Mouse (Mus musculus) C2C12 (cell line): Measurements from ENCODE around the gene Mitf.

Experiments
- CEBPB ChIP-seq: IDR thresholded peaks from one replicate; pipeline ENCODE4 v1.6.1; 2011; ENCODE audit warnings: low read depth, mild to moderate bottlenecking, control low read depth, moderate library complexity
- CTCF ChIP-seq: IDR thresholded peaks from one replicate; pipeline ENCODE4 v1.5.1; 2011; ENCODE audit not compliant: control insufficient read depth, insufficient read depth, insufficient read length
- FOSL1 ChIP-seq: IDR thresholded peaks from one replicate; pipeline ENCODE4 v1.8.0; 2011; ENCODE audit warnings: mild to moderate bottlenecking, low read length; ENCODE audit not compliant: poor library complexity, insufficient read depth, severe bottlenecking
- USF1 ChIP-seq: IDR thresholded peaks from one replicate; pipeline ENCODE4 v1.6.1; 2011; ENCODE audit warnings: low read depth, mild to moderate bottlenecking, control low read depth, moderate library complexity

DNA sequence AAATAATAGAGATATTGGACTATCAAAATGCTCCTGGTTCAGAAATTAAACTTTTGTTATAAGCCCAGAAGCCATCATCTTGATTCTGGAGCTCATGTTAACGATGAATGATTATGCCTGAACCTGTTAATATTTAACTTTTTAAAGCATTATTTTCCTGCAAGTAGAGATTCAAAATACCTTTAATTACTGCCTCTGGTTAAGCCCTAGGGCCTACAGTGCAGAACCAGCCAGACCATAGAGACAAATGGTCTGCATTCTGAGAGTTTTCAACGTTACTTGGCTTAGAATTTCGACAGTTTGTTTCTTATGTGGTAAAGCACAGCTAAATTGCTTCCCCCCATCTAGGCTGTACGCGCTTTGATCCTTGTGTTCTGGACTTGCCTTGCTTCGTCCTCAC lies 149.3 kb downstream of the Mitf start:
- TF ChIP-seq USF1 (no peak), CTCF (no peak), FOSL1 (no peak), CEBPB (no peak)
